Mouse (Mus musculus): ENCODE measurements around the gene Ankrd11.

The Ankrd11 gene

GRCm38 (mm10) chr8:123005328-123005727 lies 36.7 kb downstream of the Ankrd11 start:
- in situ Hi-C loops (cut with MboI, MseI): no loop called here

GRCm38 (mm10) chr8:123004033-123004922 lies 37.8 kb downstream of the Ankrd11 start:
- in situ Hi-C loops (cut with MboI, MseI): no loop called here

DNA sequence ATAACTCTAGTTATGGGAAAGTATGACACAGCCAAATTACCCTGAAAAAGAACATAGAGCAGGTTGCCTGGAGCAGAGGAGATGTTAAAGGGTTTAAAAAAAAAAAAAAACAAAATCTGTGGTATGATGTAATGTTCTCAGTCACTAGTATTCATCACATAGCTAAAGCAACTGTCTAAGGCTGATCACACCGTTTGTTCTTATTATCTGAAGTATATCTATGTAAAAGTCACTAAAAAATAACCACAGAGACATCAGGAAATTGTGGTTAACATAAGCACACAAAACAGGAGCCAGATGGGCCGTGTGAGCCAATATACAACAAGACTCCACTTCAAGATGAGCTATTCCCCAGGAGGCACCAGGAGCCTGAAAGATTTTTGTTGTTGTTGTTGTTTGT lies 41.8 kb downstream of the Ankrd11 start:
- in situ Hi-C loops (cut with MboI, MseI): no loop called here

DNA sequence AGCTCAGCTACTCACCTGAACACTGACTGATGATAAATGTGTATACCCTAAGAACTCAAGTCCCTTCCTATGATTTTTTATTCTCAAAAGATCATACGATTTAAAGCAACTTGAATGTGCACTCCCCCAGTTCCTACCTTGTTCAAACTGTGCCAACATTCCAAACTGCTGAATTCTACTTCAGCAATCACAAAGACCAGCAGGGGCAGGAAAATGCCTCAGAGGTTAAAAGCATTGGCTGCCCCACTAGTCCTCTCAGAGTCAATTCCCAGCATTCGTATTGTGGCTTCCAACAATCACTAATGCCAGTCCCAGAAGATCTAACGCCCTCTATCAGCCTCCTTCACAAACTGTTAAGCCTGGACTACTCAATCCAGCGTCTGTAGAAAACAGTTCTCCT lies 44.1 kb downstream of the Ankrd11 start:
- in situ Hi-C loops (cut with MboI, MseI): no loop called here

- in situ Hi-C loops (cut with MboI, MseI): no loop called here
These were observed 48.3 kb downstream of the Ankrd11 start for GRCm38 (mm10) chr8:122993740-122994139.

- in situ Hi-C loops (cut with MboI, MseI): no loop called here
These were observed 49.0 kb downstream of the Ankrd11 start for GRCm38 (mm10) chr8:122993031-122993430.

GRCm38 (mm10) chr8:122992296-122992695 lies 49.8 kb downstream of the Ankrd11 start:
- in situ Hi-C loops (cut with MboI, MseI): no loop called here

DNA sequence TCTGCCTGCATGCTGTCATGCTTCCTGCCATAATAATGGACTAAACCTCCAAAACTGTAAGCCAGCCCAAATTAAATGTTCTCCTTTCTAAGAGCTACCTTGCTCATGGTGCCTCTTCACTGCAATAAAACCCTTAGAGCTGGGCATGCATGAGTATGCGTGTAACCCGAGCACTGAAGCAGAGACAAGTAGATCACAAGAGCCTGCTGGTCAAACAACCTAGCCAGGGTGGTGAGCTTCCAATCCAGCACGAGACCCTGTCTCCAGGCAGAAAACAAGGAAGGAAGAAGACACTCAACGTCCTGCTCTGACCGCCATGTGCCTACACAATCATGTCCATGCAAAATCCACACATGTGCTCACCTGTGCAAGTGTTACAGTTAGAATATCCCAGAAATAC lies 50.7 kb downstream of the Ankrd11 start:
- in situ Hi-C loops (cut with MboI, MseI): no loop called here

- in situ Hi-C loops (cut with MboI, MseI): loop anchor here in 1 of 2 experiments (5.0 kb wide), 1 partner anchor 83 kb away; no protein-coding TSS in a partner anchor
These were observed 52.1 kb downstream of the Ankrd11 start for GRCm38 (mm10) chr8:122989976-122990375.

DNA sequence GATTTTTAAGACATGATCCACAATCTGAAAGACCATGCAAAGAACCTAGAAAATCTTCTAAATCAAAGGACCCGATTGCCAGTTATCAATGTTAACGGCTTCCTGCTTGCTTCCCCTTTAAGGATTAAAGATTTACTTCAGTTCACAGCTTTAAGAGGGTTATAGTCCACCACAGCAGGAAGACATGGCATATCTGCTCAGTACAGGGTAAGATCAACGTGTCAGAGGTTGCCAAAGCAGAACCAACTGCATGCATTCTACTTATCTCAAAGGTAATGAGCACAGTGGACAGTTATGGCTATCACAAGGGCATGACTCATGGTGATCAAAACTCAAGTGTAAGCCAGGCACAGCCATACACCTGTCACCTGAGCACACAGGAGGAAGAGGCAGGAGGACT lies 53.1 kb downstream of the Ankrd11 start:
- in situ Hi-C loops (cut with MboI, MseI): loop anchor here in 1 of 2 experiments (5.0 kb wide), 1 partner anchor 82 kb away; no protein-coding TSS in a partner anchor

DNA sequence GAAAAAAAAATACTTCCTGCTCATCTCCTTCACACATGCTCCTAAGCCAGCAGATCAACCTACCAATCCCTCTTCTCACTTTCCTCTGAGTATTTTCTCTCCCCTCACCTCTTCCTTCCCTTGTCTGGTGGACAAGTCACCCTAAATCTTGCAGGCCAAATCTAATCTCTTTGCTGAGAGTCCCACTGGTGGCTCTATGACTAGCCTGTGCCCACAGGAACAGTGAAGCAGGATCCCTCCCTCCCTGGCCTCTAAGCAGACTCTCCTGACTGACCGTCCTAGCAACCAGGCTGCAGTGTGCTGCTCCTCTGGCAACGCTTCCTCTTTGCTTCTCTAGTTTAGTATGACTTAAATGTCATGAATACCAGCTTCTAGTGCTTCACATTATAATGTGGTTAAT lies 54.8 kb downstream of the Ankrd11 start:
- in situ Hi-C loops (cut with MboI, MseI): loop anchor here in 1 of 2 experiments (5.0 kb wide), 1 partner anchor 80 kb away; no protein-coding TSS in a partner anchor

DNA sequence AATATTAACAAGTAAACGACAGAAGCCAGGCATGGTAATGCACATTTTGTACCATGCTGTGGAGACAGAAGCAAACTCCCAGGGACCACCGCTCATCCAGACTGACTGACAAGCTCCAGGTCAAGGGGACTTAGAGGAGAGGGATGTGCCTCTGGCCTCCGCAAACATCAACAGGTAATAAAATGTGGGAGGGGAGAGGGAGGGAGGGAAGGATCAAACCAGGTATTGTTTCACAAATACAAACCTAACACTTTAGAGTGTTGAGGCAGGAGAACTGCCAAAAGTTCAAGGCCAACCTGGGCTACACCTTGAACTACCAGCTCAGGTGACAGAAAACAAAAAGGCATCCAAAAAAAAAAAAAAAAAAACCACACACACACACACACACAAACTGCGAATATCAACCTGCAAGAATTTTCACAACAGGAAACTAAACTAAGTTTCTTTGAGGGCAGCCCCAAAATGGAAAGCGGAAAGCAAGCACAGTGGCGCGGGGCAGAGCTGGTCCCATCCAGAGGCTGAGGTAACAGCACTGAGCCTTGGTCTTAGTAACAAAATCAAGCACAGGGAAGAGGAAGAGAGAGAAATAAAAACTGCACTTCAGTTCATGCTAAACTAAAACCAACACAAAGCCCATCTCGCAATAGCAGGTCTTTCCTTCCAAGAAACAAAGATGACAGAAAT lies 55.4 kb downstream of the Ankrd11 start:
- in situ Hi-C loops (cut with MboI, MseI): loop anchor here in 1 of 2 experiments (5.0 kb wide), 1 partner anchor 79 kb away; no protein-coding TSS in a partner anchor

DNA sequence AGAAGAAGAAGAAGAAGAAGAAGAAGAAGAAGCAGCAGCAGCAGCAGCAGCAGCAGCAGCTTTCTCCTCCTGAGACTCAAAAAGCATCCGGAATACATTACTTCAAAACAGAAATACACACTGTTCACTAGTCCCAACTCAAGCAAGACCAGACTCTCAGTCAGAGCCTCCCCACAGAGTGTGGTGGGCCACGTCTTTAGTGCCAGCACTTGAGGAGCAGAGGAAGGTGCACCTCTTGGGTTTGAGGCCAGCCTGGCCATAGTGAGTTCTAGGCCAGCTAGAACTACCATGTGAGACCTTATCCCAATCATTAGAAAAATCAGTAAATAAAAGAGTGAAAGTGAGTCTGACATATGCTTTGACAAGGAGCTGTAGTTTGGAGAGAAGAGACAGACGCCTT lies 57.9 kb downstream of the Ankrd11 start:
- in situ Hi-C loops (cut with MboI, MseI): no loop called here

GRCm38 (mm10) chr8:122983178-122983942 lies 58.7 kb downstream of the Ankrd11 start:
- in situ Hi-C loops (cut with MboI, MseI): no loop called here

GRCm38 (mm10) chr8:122981646-122982045 lies 60.4 kb downstream of the Ankrd11 start:
- in situ Hi-C loops (cut with MboI, MseI): no loop called here

GRCm38 (mm10) chr8:122979865-122980509 lies 62.1 kb downstream of the Ankrd11 start:
- in situ Hi-C loops (cut with MboI, MseI): no loop called here

DNA sequence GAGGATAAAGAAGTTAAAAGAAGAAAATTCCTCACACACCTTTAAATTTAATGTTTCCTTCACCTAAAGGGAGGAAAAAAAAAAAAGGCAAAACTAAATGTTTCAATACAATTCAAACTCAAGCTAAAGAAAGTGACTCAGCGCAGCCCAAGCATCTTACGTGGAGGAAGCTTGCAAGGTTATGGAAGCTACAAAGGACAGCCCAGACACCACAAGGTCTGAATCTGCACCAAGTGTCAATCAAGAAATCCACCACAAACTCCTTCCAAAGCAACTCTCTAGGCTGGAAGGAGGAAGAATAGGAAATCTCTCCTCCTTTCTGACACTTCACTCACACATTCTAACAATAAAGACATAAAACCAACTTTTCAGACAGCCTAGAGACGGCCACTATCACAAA lies 62.7 kb downstream of the Ankrd11 start:
- in situ Hi-C loops (cut with MboI, MseI): no loop called here

GRCm38 (mm10) chr8:122976046-122976445 lies 66.0 kb downstream of the Ankrd11 start:
- in situ Hi-C loops (cut with MboI, MseI): no loop called here

GRCm38 (mm10) chr8:122969964-122970620 lies 72.0 kb downstream of the Ankrd11 start:
- in situ Hi-C loops (cut with MboI, MseI): no loop called here

DNA sequence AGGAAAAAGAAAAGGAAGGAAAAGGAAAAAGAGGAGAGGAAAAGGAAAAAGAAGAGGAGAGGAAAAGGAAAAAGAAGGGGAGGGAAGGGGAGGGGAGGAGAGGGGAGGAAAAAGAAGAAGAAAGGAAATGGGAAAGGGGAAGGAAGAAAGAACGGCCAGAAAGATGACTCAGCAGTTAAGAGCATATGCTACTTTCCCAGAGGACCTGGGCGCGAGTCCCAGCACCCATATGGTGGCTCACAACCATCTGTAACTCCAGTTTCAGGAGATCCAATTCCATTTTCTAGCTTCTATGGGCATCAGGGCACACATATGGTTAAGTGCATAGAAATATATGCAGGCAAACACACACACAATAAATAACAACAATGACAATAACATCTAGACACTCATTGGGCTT lies 73.9 kb downstream of the Ankrd11 start:
- in situ Hi-C loops (cut with MboI, MseI): no loop called here

DNA sequence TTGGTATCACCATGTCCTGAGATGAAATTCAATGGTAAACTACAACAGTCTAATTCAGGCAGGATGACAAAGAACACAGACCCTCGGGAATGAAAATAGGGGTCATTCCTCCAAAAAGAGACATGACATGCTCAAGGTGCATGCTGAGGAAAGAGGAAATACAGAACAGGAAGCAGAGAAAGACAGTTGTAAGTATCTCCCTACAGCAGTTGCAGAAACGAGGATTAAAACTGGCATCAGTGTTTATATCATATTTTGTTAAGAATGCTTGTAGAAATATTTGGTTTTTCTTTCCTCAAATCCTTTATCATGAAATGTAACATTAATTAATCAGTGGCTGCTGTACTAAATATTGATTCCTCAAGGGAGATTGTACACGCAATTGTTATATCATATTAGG lies 75.4 kb downstream of the Ankrd11 start:
- in situ Hi-C loops (cut with MboI, MseI): no loop called here

Measured in T-helper 17 cell (primary cell).